Mouse (Mus musculus): ENCODE results near the gene Wars2.

The Wars2 gene

DNA sequence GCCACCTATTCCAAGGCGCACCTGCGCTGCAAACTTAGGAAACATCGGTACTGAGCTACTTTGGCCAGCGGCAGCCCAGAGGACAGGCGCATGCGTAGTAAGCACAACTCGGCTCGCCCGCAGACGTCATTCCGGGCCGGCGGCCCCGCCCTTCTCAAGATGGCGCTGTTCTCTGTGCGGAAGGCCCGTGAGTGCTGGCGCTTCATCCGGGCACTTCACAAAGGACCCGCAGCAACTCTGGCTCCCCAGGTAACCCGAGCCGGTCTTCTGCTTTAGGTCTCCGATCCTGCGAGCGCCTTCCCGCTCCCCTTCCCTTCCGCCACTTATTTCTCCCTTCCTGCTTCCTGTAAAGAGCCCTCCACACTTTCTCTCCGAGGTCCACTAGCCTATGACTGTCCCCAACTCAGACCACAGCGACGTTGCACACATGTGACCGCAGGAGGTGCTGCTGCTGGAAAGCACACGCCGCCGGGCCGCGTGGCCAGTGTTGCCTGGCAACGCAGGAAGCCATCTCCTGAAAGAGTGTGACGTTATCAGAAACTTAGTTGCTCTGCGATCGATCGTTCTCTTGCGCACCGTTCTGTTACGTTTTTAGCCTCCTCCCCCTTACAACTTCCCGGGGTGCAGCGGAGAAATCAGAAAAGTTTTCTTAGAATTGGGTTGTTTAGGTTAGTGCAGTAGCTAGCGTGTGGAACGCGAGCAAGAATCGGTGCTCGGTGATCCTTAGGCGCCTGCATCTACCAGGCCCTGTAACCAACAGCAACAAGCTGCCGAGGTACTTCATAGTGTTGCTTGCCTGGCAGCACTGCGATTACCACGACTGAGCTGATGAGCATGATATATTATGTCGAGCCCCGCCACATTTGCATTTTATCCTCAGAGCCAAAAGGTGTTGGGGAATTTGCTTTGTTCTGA is at the start of gene Wars2:
Gene Wars2, plus strand, starts transcription at position 129 of the 915 bp plus-strand sequence.
- DNase-seq (ENCODE audit: low spot score in 2 of 2) = peak; percentile 89 to 92

DNA sequence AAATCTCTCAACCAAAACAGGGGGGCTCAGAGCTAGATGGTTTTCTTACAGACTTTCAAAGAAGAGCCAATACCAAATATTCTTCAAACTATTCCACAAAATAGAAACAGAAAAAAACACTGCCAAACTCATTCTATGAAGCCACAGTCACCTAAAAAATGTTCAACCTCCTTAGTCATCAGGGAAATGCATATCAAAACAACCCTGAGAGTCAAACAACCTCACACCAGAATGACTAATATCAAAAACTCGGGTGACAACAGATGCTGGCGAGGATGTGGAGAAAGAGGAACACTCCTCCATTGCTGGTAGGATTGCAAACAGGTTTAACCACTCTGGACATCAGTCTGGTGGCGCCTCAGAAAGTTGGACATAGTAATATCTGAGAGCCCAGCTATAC is 44.1 kb upstream of the Wars2 start:
- no peak for DNase-seq (ENCODE audit: low spot score in 2 of 2)

DNA sequence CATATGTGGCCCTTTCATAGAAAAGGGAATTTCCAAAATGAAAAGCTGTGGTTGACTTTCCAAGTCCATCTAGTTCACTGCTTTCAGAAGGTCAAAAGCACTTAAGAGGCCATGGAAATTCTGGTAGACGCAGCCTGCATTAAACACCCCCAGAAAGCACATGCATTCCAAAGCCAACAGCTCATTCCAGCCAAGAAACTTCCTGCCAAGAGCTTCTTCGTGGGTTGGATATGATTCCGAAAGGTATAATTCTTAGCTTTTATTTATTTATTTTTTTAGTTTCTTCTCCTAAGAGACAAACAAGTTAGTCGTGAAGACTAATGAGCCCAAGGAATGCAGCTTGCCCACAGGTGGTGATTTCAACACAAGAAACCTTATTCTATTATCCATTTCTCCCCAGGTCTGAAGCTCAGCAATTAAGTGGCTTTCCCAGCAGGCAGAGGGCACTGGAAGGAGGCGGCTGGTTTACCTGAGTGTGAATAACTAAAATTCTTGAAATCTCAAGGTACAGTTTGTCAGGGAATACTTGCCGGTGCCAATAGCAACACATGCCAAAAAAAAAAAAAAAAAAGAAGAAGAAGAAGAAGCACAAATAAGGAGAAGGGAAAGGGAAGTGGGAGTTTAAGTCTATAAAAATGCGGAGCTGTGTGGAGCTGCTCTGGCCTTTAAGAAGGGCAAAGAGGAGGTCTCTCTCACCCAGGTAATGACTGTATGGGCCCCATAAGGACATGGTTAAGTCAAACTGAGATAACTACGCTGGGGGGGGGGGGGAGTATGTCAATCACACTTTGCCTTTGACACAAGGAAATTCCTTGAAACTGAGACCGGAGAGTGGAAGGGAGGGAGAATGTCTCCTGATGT is 30.3 kb upstream of the Wars2 start:
- no peak for DNase-seq (ENCODE audit: low spot score in 2 of 2)

DNA sequence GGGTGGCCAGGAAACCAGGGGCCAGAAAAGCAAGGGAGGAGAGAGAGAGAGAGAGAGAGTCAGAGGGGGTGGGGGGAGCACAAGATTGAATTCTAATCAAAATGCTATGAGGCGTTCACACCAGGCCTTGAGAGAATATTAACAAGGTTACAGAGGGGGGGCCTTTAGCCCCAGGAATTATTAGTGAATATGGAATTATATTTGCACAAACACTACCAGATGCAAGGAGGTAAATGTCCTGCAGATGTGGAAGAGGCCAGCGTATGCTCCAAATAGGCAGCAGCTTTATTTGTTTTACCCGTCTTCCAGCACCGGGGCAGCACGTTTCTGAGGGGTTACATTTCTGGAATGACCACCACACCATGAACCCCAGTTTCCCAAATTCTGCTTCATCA is 29.7 kb upstream of the Wars2 start:
- no peak for DNase-seq (ENCODE audit: low spot score in 2 of 2)

DNA sequence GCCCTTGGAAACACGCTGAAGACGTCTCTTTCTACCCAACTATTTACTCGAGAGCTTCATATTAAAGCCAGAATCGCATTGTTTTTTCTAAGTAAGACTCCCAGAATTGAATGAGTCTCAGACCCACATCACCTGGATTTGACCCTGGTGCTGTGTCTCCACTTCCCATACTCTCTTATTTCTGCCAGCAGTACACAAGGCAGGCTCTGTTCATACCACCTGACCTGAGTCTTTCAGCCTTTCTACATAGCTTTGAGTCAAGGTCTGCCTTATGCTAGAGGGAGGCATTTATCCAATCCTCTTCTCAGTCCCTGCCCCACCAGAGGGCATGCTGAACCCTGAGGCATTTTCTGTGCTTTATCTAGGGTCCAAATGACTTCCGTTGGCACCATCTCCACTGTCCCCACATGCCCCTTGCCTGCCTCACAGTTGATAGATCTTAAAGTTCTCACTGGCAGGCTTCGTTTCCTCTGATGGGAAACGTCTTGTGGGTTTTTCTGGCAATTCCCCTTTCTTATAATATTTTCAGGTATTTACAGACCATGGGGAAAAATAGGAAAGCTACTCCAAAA is 27.5 kb upstream of the Wars2 start:
- DNase-seq (ENCODE audit: low spot score in 2 of 2) = no peak

DNA sequence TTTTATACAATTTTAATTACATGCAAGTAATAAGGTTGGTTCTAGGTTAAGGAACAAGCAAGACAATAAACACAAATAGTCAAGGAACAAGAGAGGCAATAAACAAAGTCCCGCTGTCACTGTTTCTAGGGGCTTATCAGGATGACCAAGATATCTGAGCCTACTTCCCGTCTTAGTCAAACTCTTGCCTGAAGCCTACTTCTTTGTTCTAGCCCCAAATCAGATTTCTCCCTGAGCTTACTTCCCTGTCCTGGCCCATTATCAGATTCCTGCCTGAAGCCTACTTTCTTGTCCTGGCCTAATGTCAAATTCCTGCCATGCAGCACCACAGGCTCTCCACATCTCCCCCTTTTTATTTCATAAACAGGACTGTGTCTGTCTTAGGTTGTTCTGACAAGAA is 19.9 kb upstream of the Wars2 start:
- no peak for DNase-seq (ENCODE audit: low spot score in 2 of 2)

DNA sequence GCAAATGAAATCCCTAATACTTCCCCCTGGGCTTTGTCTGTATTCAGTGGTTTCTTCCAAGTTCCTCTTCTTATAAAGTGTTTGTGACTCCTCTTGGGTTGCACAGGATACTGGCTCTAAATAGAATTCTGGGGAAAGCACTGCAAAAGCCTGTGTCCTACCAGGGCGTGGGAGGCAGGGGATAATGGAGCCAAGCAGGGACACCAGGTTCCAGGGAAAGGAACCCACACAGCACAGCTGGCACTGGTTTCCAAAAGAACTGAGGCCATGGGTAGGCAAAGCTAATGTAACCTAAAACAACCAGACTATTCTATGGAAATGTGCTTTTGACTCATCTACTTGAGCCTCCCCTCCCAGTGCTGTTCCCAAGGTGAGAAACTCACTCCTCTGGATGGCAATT is 10.3 kb upstream of the Wars2 start:
- no peak for DNase-seq (ENCODE audit: low spot score in 2 of 2)

DNA sequence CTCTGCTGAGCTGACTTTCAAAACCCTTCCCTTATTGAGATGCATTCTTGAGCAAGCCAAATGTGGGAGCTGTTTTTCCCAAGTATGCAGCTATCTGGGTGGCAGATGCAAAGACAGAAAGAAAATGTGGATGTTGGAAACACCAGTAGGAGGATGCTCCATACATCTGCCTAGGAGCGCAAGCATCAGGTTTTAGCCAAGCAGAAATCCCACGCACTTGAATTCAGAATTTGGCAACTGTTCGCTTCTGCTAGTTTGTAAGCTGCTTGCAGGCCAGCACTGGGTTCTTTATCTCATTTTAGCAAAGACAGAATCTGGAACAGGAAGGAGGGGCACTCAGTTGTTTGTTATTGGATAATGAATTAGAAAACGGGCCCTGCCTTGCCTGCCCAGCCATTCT is 8.9 kb upstream of the Wars2 start:
- no peak for DNase-seq (ENCODE audit: low spot score in 2 of 2)

DNA sequence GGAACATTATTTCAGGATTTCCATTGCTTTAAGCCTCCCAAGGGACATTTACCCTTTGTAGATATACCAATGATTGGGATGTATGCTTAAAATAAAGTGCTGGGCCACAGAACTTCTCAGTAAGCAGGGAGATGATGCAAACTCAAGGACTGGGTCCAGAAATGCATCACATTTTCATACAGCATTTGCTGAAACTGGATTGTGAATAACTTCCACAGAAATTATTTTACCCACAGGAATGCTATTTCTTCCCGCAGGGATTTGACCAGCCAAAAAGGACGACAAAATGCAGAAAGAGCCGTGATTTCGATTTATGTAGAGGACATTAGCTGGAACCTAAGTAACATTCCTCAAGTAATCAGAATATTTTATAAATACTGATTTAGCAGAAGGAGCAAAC is 7.0 kb upstream of the Wars2 start:
- no peak for DNase-seq (ENCODE audit: low spot score in 2 of 2)

DNA sequence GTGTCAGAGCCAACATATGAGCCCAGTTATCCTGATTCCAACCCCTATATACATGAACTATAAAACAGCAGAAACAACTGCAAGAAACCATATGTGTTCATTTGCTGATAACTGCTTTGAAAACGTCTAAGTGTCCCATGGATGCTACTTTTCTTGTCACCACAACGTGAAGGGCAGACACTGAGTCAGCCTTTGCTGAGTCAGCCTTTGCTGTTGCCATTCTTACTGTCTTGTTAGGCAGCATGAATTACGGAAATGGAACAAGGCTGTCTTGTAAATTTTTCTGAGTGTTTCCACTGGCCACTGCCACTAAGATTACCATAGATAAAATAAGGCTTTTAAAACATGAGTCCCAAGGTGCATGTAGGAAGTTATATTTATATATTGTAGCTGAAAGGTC is 7.0 kb downstream of the Wars2 start:
- no peak for DNase-seq (ENCODE audit: low spot score in 2 of 2)

DNA sequence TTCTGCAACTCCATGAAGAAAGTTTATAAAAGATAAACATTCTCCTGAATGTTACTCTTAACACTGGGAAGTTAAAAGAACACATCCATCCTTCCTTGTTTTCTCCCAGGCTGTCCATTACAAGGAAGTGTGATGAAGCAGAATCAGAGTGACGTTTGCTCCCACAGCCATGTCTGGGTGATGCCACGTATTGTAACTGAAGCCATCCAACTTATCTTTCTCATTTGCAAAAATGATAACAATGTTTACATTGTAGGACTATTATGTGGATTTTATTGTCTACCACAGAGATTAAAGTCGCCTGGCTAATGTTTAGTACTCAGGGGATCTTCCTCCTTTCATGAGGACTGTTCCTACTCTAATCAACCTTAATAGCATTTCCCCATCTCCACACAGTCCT is 8.2 kb downstream of the Wars2 start:
- no peak for DNase-seq (ENCODE audit: low spot score in 2 of 2)

DNA sequence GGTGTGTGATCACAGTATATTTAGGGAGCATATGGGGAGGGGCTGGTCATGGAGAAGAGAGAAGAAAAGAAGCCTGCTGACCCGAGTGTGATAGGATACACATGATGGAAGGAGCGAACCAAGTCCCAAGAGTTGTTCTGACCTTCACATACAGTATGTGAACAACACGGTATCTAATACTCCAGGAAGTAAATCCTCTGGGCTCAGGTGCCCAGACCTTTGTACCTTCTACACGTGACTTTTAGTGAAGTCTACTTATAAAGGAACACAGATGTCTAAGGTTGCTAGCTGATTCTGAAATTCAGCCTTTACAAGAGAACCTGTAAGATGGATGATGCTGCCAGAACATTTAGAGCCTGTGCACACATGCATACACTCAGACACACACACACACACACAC is 15.4 kb downstream of the Wars2 start:
- DNase-seq (ENCODE audit: low spot score in 2 of 2) = no peak

DNA sequence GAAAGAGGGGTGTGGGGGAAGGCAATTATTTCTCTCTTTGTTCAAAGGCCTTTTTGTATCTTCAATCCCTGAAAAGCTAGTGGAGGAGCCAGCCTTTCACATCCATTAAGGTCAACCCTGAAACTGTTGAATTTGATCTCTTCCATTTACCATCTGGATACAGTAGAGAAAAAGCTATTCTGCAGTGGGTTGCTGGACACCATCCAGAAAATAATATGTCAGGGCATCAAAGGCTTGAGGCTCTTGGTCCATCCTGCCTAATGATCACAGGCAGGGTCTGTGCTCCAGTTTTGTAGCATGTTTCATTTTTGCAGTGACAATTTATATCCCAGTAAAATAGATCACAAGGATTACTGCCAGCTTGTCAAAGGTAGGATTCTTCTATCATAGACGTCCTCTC is 16.1 kb downstream of the Wars2 start:
- DNase-seq (ENCODE audit: low spot score in 2 of 2) = no peak

DNA sequence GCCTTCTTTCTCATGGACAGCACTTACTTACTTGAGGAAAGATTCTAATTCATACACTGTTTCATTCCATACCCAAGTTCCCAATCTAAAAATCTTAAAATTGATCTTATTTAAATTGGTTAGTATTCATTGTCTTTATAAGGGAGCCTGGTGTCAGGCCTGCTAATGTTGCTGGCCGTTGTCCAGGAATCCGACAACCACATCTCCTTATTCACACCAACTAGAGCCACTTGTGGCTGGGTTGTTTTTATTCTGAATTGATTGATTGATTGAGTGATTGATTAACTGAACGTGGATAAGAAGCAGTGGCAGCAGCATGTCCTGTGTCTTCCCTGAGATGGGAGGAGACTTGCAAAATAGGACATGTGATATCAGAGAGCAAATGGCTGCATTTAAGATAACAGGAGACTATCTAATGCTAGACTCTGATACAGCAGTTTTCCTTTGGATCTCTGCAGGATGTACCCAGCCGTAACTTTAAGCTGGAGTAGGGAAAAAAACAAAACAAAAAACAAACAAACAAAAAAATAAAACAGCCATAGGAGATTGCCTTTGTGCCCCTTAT is 16.7 kb downstream of the Wars2 start:
- DNase-seq (ENCODE audit: low spot score in 2 of 2) = no peak

DNA sequence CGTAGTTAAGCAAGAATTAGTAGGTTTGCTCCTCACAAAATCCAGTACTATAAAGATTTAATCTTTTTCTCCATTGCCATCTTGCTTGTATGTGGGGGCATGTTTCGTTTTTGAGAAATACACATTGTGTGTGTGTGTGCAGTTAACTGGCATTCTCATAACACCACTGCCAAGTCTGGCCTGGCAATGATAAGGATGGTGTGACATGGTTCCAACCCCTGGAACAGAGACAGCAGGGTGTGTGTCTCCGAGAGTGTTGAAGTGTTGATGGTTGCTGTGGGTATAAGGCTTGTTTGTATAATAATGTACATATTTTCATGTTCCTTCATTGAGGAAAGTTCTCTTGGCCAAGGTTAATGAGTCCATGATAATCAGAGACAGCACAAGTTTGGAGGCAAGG is 19.1 kb downstream of the Wars2 start:
- no peak for DNase-seq (ENCODE audit: low spot score in 2 of 2)

DNA sequence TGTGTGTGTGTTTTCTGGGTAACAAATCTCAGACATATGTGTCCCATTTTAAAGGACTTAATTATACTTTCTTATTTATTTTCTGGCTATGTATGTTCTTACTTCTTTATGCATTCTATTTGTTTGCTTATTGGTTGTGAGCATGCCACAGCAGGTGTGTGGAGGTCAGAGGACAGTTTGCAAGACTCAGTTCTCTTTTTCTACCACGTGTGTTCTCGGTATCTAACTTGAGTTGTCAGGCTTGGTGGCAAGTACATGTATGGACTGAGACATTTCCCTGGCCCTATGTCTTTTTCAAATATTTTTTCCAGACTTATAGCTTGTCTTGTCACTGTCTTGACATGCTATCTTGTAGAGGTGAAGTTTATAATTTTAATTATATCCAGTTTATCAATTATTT is 21.3 kb downstream of the Wars2 start:
- no peak for DNase-seq (ENCODE audit: low spot score in 2 of 2)

DNA sequence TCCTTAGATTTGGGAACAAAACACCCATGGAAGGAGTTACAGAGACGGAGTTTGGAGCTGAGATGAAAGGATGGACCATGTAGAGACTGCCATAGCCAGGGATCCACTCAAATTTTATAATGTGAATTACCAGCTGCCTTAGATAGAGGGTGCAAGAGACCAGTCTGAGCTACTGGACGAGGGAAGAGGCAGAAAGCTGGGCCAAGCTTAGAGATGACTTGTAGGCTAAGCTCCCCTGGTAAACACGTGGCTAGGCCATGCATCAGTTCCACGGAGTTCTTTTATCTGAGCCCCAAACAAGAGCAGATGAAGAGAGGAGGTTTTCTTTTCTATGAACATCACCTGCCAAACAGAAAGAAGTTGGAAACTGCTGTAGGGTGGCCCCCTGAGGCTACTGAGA is 26.9 kb downstream of the Wars2 start:
- DNase-seq (ENCODE audit: low spot score in 2 of 2) = no peak

DNA sequence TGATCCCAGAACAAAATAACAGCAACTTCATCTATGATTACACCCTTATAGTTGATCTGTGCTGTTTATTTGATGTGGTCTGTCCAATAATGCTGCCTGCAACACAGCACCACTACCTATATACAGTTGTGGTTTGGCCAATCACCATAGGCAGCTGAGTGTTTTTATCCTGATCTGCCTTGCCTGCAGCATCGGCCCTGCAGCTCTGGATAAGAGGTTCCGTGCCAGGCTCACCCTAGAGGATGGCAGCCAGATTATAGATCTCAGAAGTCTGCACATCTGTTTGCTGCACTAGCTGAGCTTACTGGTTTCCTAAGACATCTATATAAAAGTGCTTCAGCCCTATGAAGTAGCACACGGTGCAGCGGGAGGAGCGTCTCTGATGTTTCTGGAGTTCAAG is 32.3 kb downstream of the Wars2 start:
- no peak for DNase-seq (ENCODE audit: low spot score in 2 of 2)

DNA sequence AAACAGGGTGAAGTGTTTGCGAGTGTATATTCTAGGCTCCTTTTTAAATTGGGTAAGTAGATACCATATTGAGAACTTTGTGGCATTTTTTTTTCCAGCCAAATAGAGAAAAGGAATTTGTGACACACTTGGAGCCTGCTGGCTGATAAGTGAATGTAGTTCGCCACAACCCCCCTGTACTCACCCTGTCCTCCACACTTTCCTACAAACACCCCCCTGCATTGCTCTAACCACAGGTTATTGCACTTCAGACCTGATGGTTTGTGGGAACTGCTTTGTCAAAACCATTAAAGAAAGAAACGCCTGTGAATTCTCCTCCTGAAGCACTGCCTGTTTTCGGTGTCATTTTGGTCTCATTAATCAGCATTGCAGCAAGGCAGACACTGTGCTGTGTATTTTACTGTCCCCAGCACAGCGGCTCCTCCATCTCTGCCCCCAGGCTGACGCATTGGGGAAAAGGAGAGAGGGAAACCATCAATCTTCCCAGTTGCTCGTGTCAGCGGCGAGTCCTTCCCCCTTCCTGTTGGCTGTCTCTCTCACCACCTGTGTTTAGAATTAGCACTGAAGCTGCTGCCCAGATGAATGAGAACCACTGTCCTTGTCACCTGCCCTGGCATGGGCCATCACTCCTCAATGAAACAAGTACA is 33.9 kb downstream of the Wars2 start:
- DNase-seq (ENCODE audit: low spot score in 2 of 2) = no peak

DNA sequence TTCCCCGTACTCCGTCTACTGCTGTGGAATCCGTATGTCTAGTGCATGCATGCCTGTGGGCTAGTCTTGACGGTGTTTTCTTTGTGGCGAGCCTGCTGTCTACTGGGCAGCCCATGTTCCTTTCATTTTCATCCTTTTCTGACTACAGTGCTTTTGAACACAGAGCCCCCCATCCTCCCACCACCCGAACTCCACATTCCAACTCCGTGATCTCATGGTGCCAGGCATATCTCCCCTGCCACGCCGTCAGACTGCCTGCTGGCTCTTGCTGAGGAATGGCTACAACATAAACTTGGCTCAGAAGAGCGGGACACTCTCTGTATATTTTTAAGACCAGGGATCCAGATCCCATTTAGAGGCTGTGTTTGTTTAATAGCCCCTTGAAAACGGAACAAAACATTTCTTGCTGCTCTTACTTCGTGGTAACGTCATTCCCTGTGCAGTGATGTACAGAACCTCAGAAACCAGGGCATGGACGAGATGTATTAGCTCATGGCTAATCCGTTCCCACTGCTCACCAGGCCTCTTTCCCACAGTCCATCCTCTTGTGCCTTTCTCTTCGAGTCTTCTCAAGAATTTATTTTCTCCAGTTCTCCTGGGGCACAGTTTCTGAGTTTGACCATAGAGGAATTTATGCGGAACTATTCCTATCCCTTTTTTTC is 42.6 kb downstream of the Wars2 start:
- no peak for DNase-seq (ENCODE audit: low spot score in 2 of 2)

DNA sequence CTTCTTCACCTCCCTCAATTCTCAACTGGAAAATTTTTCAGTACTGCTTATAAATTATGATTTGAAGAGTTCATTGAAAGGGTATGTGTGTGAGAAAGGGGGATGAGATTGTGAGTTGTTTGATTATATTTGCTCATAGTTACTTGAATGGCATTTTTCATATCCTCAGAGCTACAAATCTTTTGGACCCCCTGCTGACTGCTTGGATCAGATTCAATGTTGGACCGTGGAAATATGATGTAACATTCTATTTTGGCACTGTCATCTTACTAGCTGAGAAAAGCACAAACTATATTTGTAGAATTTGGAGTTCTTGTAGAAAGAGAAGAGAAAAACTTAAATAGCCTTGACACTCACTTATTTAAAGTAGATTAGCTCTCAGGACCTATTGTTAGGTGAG is 43.5 kb downstream of the Wars2 start:
- no peak for DNase-seq (ENCODE audit: low spot score in 2 of 2)

Data from urinary bladder, postnatal 4 days (tissue).